29 mouse cellular contexts compared by ENCODE assay signal in genomic region chr7:112772777-112773176, GRCm38 (mm10).
DNase-seq lines count a peak whose midpoint lies in the region; ATAC-seq and TF ChIP-seq lines count a peak whose summit lies in the region.
"Had no signal": no experiment of that assay in that cellular context is flagged by ENCODE, and none has a peak within 500 bp of the region (broad histone marks: within the 10 kb centered on the region; RNA-seq: fewer than 3 reads in every experiment).

No protein-coding gene starts in this region.

- H3K36me3 ChIP-seq in heart, embryonic 10.5 days = no peaks in the 10 kb centered on the region
- H3K36me3 ChIP-seq in kidney, embryonic 14.5 days (ENCODE audit: control insufficient read depth, insufficient read depth, low read length) = no peaks in the 10 kb centered on the region
- H3K36me3 ChIP-seq in lung, embryonic 14.5 days (ENCODE audit: insufficient read depth) = no peaks in the 10 kb centered on the region
- no peaks in the 10 kb centered on the region for H3K36me3 ChIP-seq in midbrain, embryonic 14.5 days (ENCODE audit: control insufficient read depth, insufficient read depth, low read length)
- H3K36me3 ChIP-seq: forebrain, embryonic 12.5 days; limb, embryonic 15.5 days; liver, embryonic 13.5 days; midbrain, embryonic 15.5 days had no signal

- 0 out of 2 replicates have a peak overlapping the region, but pooled peaks have one; percentile 18 for H3K9ac ChIP-seq in kidney, embryonic 14.5 days (ENCODE audit: low read depth, low read length)
- H3K9ac ChIP-seq in lung, embryonic 14.5 days = no peak overlapping the region
- no peak overlapping the region for H3K9ac ChIP-seq in midbrain, embryonic 14.5 days (replicated peaks; ENCODE audit: low read length)
- H3K9ac ChIP-seq: forebrain, embryonic 12.5 days; forebrain, postnatal 0 days; hindbrain, embryonic 14.5 days; limb, embryonic 15.5 days; liver, embryonic 13.5 days; midbrain, embryonic 15.5 days had no signal

- TF ChIP-seq CTCF in lung, embryonic 14.5 days (IDR thresholded peaks at IDR 0.05; ENCODE audit: low read depth) = no peak

- H3K27me3 ChIP-seq in heart, embryonic 10.5 days (ENCODE audit: insufficient read depth, poor library complexity, severe bottlenecking) = no peaks in the 10 kb centered on the region
- H3K27me3 ChIP-seq in kidney, embryonic 14.5 days (ENCODE audit: control insufficient read depth, insufficient read depth, low read length) = no peaks in the 10 kb centered on the region
- no peaks in the 10 kb centered on the region for H3K27me3 ChIP-seq in lung, embryonic 14.5 days (ENCODE audit: insufficient read depth, low read length)
- no peaks in the 10 kb centered on the region for H3K27me3 ChIP-seq in midbrain, embryonic 14.5 days (ENCODE audit: control insufficient read depth, insufficient read depth, low read length)
- H3K27me3 ChIP-seq: forebrain, embryonic 12.5 days; limb, embryonic 15.5 days; liver, embryonic 13.5 days; midbrain, embryonic 15.5 days had no signal

- 11% methylated on average over 6 of the region's 6 CpGs for WGBS in heart, embryonic 10.5 days
- 5% methylated on average over 6 of the region's 6 CpGs for WGBS in kidney, embryonic 14.5 days
- WGBS in lung, embryonic 14.5 days = 19% methylated on average over 6 of the region's 6 CpGs
- WGBS in midbrain, embryonic 14.5 days = 81% methylated on average over 6 of the region's 6 CpGs

- no peaks in the 10 kb centered on the region for H3K9me3 ChIP-seq in heart, embryonic 10.5 days
- H3K9me3 ChIP-seq in kidney, embryonic 14.5 days (ENCODE audit: control insufficient read depth, low read length) = no peaks in the 10 kb centered on the region
- H3K9me3 ChIP-seq in lung, embryonic 14.5 days (ENCODE audit: low read depth, low read length) = no peaks in the 10 kb centered on the region
- H3K9me3 ChIP-seq in midbrain, embryonic 14.5 days (ENCODE audit: control insufficient read depth, low read length) = no peaks in the 10 kb centered on the region
- H3K9me3 ChIP-seq: forebrain, embryonic 12.5 days; limb, embryonic 15.5 days; liver, embryonic 13.5 days; midbrain, embryonic 15.5 days had no signal

- no peak overlapping the region for H3K4me2 ChIP-seq in kidney, embryonic 14.5 days (replicated peaks; ENCODE audit: low read depth, low read length)
- H3K4me2 ChIP-seq in lung, embryonic 14.5 days = no peak overlapping the region
- no peak overlapping the region for H3K4me2 ChIP-seq in midbrain, embryonic 14.5 days (ENCODE audit: low read length)
- H3K4me2 ChIP-seq: forebrain, embryonic 12.5 days; hindbrain, embryonic 14.5 days; limb, embryonic 15.5 days; liver, embryonic 13.5 days; midbrain, embryonic 15.5 days had no signal

- DNase-seq in heart, embryonic 10.5 days (ENCODE audit: low spot score) = no peak
- DNase-seq in heart, adult 8-10 months (ENCODE audit: low spot score) = no peak
- no peak for DNase-seq in kidney, postnatal 25 days
- DNase-seq in lung, embryonic 14.5 days = no peak
- DNase-seq in lung, postnatal 36 days = no peak
- DNase-seq in mesoderm, embryonic 11.5 days (ENCODE audit: low read depth, low spot score) = peak; percentile 53
- no peak for DNase-seq in midbrain, embryonic 14.5 days
- DNase-seq: adrenal gland, postnatal 25 days; B cell, adult 2 months; cerebellum, adult 11-12 months; cerebellum, adult 9-11 months; embryo, embryonic 11 days; forebrain, postnatal 0 days; gastrocnemius, postnatal 14 days; kidney, postnatal 14 days; liver, embryonic 13.5 days; lung, adult 2 months; right cerebral cortex, adult 18-20 months; spleen, adult 18-20 months; thymus, postnatal 14 days had no signal

- H3K4me3 ChIP-seq in heart, embryonic 10.5 days = no peak overlapping the region
- no peak overlapping the region for H3K4me3 ChIP-seq in kidney, embryonic 14.5 days (ENCODE audit: low read length)
- no peak overlapping the region for H3K4me3 ChIP-seq in lung, embryonic 14.5 days (ENCODE audit: low read depth, low read length)
- H3K4me3 ChIP-seq in midbrain, embryonic 14.5 days (replicated peaks; ENCODE audit: low read depth, low read length) = no peak overlapping the region
- H3K4me3 ChIP-seq: forebrain, embryonic 12.5 days; layer of hippocampus, adult 2 months; left cerebral cortex, adult 2 months; limb, embryonic 15.5 days; liver, embryonic 13.5 days; midbrain, embryonic 15.5 days had no signal

- H3K27ac ChIP-seq in heart, embryonic 10.5 days = peak overlapping the region; percentile 57
- H3K27ac ChIP-seq in kidney, embryonic 14.5 days (ENCODE audit: low read depth, low read length) = 0 out of 2 replicates have a peak overlapping the region, but pooled peaks have one; percentile 0
- H3K27ac ChIP-seq in lung, embryonic 14.5 days (ENCODE audit: low read depth) = peak overlapping the region; percentile 12; the same call in 1 of the 2 replicates
- no peak overlapping the region for H3K27ac ChIP-seq in midbrain, embryonic 14.5 days (replicated peaks; ENCODE audit: low read depth, low read length)
- H3K27ac ChIP-seq: forebrain, embryonic 12.5 days; hindbrain, embryonic 14.5 days; layer of hippocampus, adult 2 months; left cerebral cortex, adult 2 months; limb, embryonic 15.5 days; liver, embryonic 13.5 days; macrophage; midbrain, embryonic 15.5 days had no signal

- ATAC-seq in kidney, embryonic 14.5 days (ENCODE audit: low FRiP score, low TSS enrichment) = peak; percentile 58; the same call in 1 of the 2 replicates
- no peak for ATAC-seq in lung, embryonic 14.5 days (ENCODE audit: insufficient read depth)
- no peak for ATAC-seq in midbrain, embryonic 14.5 days (ENCODE audit: low FRiP score, low TSS enrichment)
- ATAC-seq: forebrain, postnatal 0 days; intestine, postnatal 0 days; midbrain, embryonic 15.5 days had no signal

- H3K4me1 ChIP-seq in heart, embryonic 10.5 days = peaks cover 92% of the 10 kb centered on the region
- peaks cover 46% of the 10 kb centered on the region for H3K4me1 ChIP-seq in kidney, embryonic 14.5 days (ENCODE audit: control insufficient read depth, insufficient read depth, low read length)
- H3K4me1 ChIP-seq in lung, embryonic 14.5 days (ENCODE audit: insufficient read depth) = peaks cover 13% of the 10 kb centered on the region
- H3K4me1 ChIP-seq in midbrain, embryonic 14.5 days (ENCODE audit: control insufficient read depth, insufficient read depth, low read length) = peaks cover 8% of the 10 kb centered on the region; the same call in 1 of the 2 replicates
- H3K4me1 ChIP-seq: liver, embryonic 13.5 days had no signal
